Comparison of ENCODE assay signal across 1 mouse cellular context in the genomic region with DNA sequence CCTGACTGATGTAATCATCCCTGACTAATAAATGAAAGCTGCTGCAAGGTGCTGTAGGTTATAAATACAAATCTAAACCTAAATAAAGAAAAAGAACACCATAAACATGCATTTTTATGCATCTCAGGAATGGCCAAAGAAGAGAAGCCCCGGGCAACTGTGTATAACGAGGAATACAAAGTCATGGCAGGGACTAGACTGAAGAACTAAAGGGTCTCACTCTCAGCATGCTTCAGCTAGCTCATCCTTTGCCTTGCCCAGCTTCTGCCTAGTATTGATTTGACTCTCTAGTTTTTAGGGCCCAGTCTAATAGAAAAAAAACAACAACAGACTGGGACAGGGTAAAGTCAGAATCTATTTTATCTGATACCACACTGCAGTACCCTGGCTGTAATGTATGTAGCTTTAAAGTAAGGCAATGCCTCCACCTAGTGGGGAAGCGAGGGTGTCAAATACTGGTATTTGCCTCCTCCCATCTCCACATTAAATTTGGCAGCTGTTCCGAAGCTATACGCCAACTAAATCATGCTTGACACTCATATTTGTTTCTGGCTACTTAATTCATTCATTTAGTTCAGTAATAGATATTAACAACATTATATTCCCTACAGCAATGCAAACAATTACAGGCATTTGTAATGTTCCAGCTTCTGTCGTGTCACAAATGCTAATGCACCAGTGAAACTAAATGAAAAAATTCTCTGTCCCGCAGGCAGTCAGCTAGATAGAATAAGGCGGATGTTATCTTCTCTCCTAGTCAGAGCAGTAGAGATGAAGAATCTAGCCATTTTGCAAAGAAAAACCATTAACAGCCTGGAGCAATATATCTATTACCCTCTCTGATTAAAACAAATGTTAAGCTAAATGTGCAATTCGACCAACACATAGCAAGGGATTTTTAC.
TF ChIP-seq lines count a peak whose summit lies in the region.

No protein-coding gene starts in this region.

TF ChIP-seq in MEL, 35 proteins besides CTCF, POLR2A, EP300 and RAD21 (continued from another document):
- no peak for TF ChIP-seq USF2 (IDR thresholded peaks at IDR 0.05; ENCODE audit: borderline replicate concordance in 1 of 2, insufficient read depth in 1 of 2, low read depth in 1 of 2, low read length in 2 of 2)
- no peak for TF ChIP-seq MYC (IDR thresholded peaks at IDR 0.05; ENCODE audit: low read depth, low read length)
